Mouse (Mus musculus): ENCODE measurements around the gene Mgarp.

Gene Mgarp

GRCm38 (mm10) chr3:51340552-51341267 lies 55.8 kb downstream of the Mgarp start, which contains the start of gene Elf2:
Gene Elf2, minus strand, starts transcription at chr3:51340663.
- DNase-seq (ENCODE audit: low spot score in 2 of 2) = peak; percentile 76 to 80

- DNase-seq (ENCODE audit: low spot score in 2 of 2) = peak in 1 of 2 experiments; percentile 33
These were observed 56.6 kb downstream of the Mgarp start for GRCm38 (mm10) chr3:51339734-51340551.

GRCm38 (mm10) chr3:51339378-51339733 lies 57.2 kb downstream of the Mgarp start:
- no peak for DNase-seq (ENCODE audit: low spot score in 2 of 2)
